In the genomic region with DNA sequence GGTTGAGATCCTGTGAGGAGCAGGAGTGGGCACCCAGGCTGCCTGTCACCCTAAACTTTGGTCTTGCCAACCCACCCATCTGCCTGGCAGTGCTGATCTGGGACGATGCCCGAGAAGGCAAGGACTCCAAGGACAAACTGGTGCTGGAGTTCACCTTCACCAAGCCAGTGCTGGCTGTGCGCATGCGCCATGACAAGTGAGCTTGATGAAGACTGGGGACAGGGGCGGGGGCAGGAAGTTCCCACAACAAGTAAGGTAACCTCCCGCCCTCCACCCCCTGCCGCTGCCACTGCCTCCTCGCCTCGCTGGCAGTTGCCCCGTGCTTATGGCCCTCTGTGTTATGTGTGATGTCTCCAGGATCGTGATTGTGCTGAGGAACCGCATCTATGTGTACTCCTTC, we compare ENCODE assay signal across 10 mouse cellular contexts. TPM values are rescaled to one million over a fixed set of nuclear protein-coding genes. Genes with fewer than 3 reads are reported as not detected.
"Had no signal": no experiment of that assay in that cellular context is flagged by ENCODE, and none has a peak within 500 bp of the region (broad histone marks: within the 10 kb centered on the region; RNA-seq: fewer than 3 reads in every experiment).

No protein-coding gene starts in this region.

- DNase-seq: lung, adult 2 months; lung, postnatal 14 days; lung, postnatal 36 days; right cerebral cortex, postnatal 14 days; thymus, adult 2 months; thymus, postnatal 25 days; thymus, postnatal 4 days had no signal

RNA-seq across cellular contexts. Expression of a gene that starts 3.8 kb away (rescaled TPM):
- total RNA-seq: megakaryocyte progenitor cell, adult 5-6 weeks; monocyte, adult 5-6 weeks had no signal

RNA-seq across cellular contexts. Expression of a gene that starts 24.9 kb away (rescaled TPM):
- total RNA-seq: monocyte, adult 5-6 weeks; neutrophil, adult 5-6 weeks had no signal
